12 mouse cellular contexts compared by ENCODE assay signal in the genomic region with DNA sequence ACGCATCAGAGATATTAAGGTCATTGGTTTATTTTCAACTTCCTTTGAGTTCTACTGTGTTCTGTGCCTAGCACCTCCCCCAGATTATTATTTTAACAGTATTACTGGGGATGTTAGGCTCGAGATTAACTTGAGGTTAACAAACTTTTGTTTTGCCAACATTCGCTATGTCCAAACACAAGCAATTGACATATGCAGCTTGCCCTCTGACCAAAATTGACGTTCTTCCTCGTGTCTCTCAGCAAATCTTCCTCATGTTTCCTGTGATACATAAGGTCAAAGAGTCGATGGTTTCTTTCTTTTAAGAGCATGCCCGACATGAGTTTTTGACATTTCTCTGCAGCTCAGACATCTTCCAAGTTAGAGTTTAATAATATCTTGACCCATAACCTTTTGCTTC.
"Had no signal": no experiment of that assay in that cellular context is flagged by ENCODE, and none has a peak within 500 bp of the region (broad histone marks: within the 10 kb centered on the region; RNA-seq: fewer than 3 reads in every experiment).

No protein-coding gene starts in this region.

- H3K27me3 ChIP-seq: hindbrain, embryonic 15.5 days; limb, embryonic 12.5 days; liver, embryonic 12.5 days; lung, embryonic 15.5 days; midbrain, embryonic 13.5 days; stomach, embryonic 15.5 days had no signal

- H3K36me3 ChIP-seq: hindbrain, embryonic 15.5 days; liver, embryonic 12.5 days; lung, embryonic 15.5 days; midbrain, embryonic 13.5 days; stomach, embryonic 15.5 days had no signal

- H3K9ac ChIP-seq: hindbrain, embryonic 15.5 days; limb, embryonic 12.5 days; liver, embryonic 12.5 days; lung, embryonic 15.5 days; midbrain, embryonic 13.5 days; stomach, embryonic 15.5 days had no signal

- H3K9me3 ChIP-seq: hindbrain, embryonic 15.5 days; limb, embryonic 12.5 days; liver, embryonic 12.5 days; lung, embryonic 15.5 days; midbrain, embryonic 13.5 days; stomach, embryonic 15.5 days had no signal

- H3K4me3 ChIP-seq: hindbrain, embryonic 15.5 days; limb, embryonic 12.5 days; liver, embryonic 12.5 days; lung, embryonic 15.5 days; midbrain, embryonic 13.5 days; stomach, embryonic 15.5 days had no signal

- H3K4me2 ChIP-seq: hindbrain, embryonic 15.5 days; limb, embryonic 12.5 days; liver, embryonic 12.5 days; lung, embryonic 15.5 days; midbrain, embryonic 13.5 days; stomach, embryonic 15.5 days had no signal

- DNase-seq: layer of hippocampus, adult 9-11 months; layer of hippocampus, postnatal 36 days; right cerebral cortex, postnatal 14 days; thymus, adult 2 months; thymus, postnatal 25 days had no signal

- H3K4me1 ChIP-seq: hindbrain, embryonic 15.5 days; limb, embryonic 12.5 days; liver, embryonic 12.5 days; lung, embryonic 15.5 days; stomach, embryonic 15.5 days had no signal

- ATAC-seq: intestine, embryonic 16.5 days; liver, embryonic 12.5 days; midbrain, embryonic 13.5 days had no signal

- H3K27ac ChIP-seq: hindbrain, embryonic 15.5 days; limb, embryonic 12.5 days; liver, embryonic 12.5 days; lung, embryonic 15.5 days; midbrain, embryonic 13.5 days; stomach, embryonic 15.5 days had no signal
